Mouse (Mus musculus) myocyte (in vitro differentiated cells): ENCODE results near the gene Gm11273. TPM values are rescaled to one million over a fixed set of nuclear protein-coding genes. Genes with fewer than 3 reads are reported as not detected.
"Not testable (repeated sequence)": the region's sequence is repeated elsewhere in the genome, so short reads cannot be mapped to it uniquely, and the experiment has no call there.

Experiments
- H3K27me3 ChIP-seq: one replicate; pipeline ENCODE4 v1.6.1; 2011; ENCODE audit not compliant: control insufficient read depth, insufficient read depth, insufficient read length
- H3K36me3 ChIP-seq: one replicate; pipeline ENCODE4 v1.6.1; 2011; ENCODE audit not compliant: control insufficient read depth, insufficient read depth
- H3K4me2 ChIP-seq: one replicate; pipeline ENCODE4 v1.6.1; 2011; ENCODE audit warnings: low read depth, control low read depth
- H3K4me3 ChIP-seq: one replicate; pipeline ENCODE4 v1.5.1; 2011; ENCODE audit warnings: mild to moderate bottlenecking, control low read depth, moderate library complexity
- H3K79me2 ChIP-seq: one replicate; pipeline ENCODE4 v1.6.1; 2011; ENCODE audit not compliant: control insufficient read depth, insufficient read depth
- H3ac ChIP-seq: one replicate; pipeline ENCODE4 v1.6.1; 2011; ENCODE audit not compliant: control insufficient read depth, insufficient read length
- CEBPB ChIP-seq: IDR thresholded peaks from 2 replicates; pipeline ENCODE4 v1.6.1; 2011; ENCODE audit warnings: mild to moderate bottlenecking, moderate library complexity; ENCODE audit not compliant: poor library complexity, insufficient read depth, severe bottlenecking
- E2F4 ChIP-seq: IDR thresholded peaks from one replicate; pipeline ENCODE4 v1.6.1; 2011; ENCODE audit warnings: mild to moderate bottlenecking, control low read depth, moderate library complexity; ENCODE audit not compliant: insufficient read depth
- MAX ChIP-seq: IDR thresholded peaks from one replicate; pipeline ENCODE4 v1.6.1; 2011; ENCODE audit warnings: low read depth, mild to moderate bottlenecking, control low read depth
- MYOD1 ChIP-seq, 3 experiments: IDR thresholded peaks; one replicate each; pipeline ENCODE4 v1.6.1; 2011; ENCODE audit warnings: control low read depth in 2 of 3, low read depth in 2 of 3, mild to moderate bottlenecking in 2 of 3, moderate library complexity in 1 of 3; ENCODE audit not compliant: insufficient read length in 2 of 3, control insufficient read depth in 1 of 3
- MYOG ChIP-seq, 3 experiments: IDR thresholded peaks; one replicate each; pipeline ENCODE4 v1.6.1; 2011; ENCODE audit warnings: control low read depth in 2 of 3, low read depth in 2 of 3, mild to moderate bottlenecking in 2 of 3; ENCODE audit not compliant: insufficient read length in 2 of 3, control insufficient read depth in 1 of 3, insufficient read depth in 1 of 3
- POLR2A ChIP-seq: IDR thresholded peaks from one replicate; pipeline ENCODE4 v1.6.1; 2011; ENCODE audit warnings: low read depth, mild to moderate bottlenecking, control low read depth, moderate library complexity; ENCODE audit not compliant: insufficient read length
- POLR2AphosphoS2 ChIP-seq: IDR thresholded peaks from one replicate; pipeline ENCODE4 v1.6.1; 2011; ENCODE audit warnings: low read depth, control low read depth; ENCODE audit not compliant: insufficient read length
- REST ChIP-seq: IDR thresholded peaks from one replicate; pipeline ENCODE4 v1.6.1; 2011; ENCODE audit warnings: mild to moderate bottlenecking, control low read depth, moderate library complexity; ENCODE audit not compliant: insufficient read depth, insufficient read length
- SRF ChIP-seq: IDR thresholded peaks from one replicate; pipeline ENCODE4 v1.6.1; 2011; ENCODE audit warnings: low read depth; ENCODE audit not compliant: control insufficient read depth, insufficient read length
- TCF12 ChIP-seq: IDR thresholded peaks from one replicate; pipeline ENCODE4 v1.6.1; 2011; ENCODE audit warnings: mild to moderate bottlenecking, control low read depth; ENCODE audit not compliant: poor library complexity, insufficient read depth, severe bottlenecking
- TCF3 ChIP-seq: IDR thresholded peaks from one replicate; pipeline ENCODE4 v1.6.1; 2011; ENCODE audit warnings: low read depth, control low read depth; ENCODE audit not compliant: insufficient read length
- USF1 ChIP-seq: IDR thresholded peaks from one replicate; pipeline ENCODE4 v1.6.1; 2011; ENCODE audit warnings: low read depth, mild to moderate bottlenecking, control low read depth, moderate library complexity
- polyA plus RNA-seq: library from polyadenylated mRNA; unstranded; fragments of >200 nt; fragmentation: generic; extraction: Trizol; gene quantifications from one replicate; pipeline ENCODE4 v1.2.1, GENCODE M21; 2012; ENCODE audit warnings: missing spikeins

Gm11273 gene
- 29.0 TPM for polyA plus RNA-seq

GRCm38 (mm10) chr13:21501182-21501581, at the start of gene Gm11273:
TSS of gene Gm11273 (minus strand) at chr13:21501418.
- not testable (repeated sequence) for H3ac ChIP-seq, H3K27me3 ChIP-seq, H3K4me2 ChIP-seq

GRCm38 (mm10) chr13:21550416-21551110, 49.3 kb upstream of the Gm11273 start:
- no peak overlapping the region for H3K4me2 ChIP-seq
- H3K79me2 ChIP-seq, result no peaks in the 10 kb centered on the region
- no peaks in the 10 kb centered on the region for H3K36me3 ChIP-seq
- no peak for TF ChIP-seq MYOD1 (IDR thresholded peaks at IDR 0.05; ENCODE audit: control insufficient read depth in 1 of 3, insufficient read length in 2 of 3, low read depth in 2 of 3)
- no peak for TF ChIP-seq POLR2A
- TF ChIP-seq CEBPB, result no peak
- no peak for TF ChIP-seq USF1
- no peak for TF ChIP-seq TCF12
- no peak for TF ChIP-seq TCF3
- TF ChIP-seq SRF, result no peak
- TF ChIP-seq MAX, result no peak
- no peak for TF ChIP-seq E2F4
- no peak for TF ChIP-seq REST
- TF ChIP-seq POLR2AphosphoS2, result no peak
- TF ChIP-seq MYOG (IDR thresholded peaks at IDR 0.05; ENCODE audit: control insufficient read depth in 1 of 3, insufficient read depth in 1 of 3, insufficient read length in 2 of 3, low read depth in 2 of 3), result no peak
- H3K27me3 ChIP-seq, result no peaks in the 10 kb centered on the region
- no peak overlapping the region for H3ac ChIP-seq
- no peak overlapping the region for H3K4me3 ChIP-seq

More at GRCm38 (mm10) chr13:21501182-21501581, at the start of gene Gm11273:
- H3K79me2 ChIP-seq, H3K4me3 ChIP-seq, H3K36me3 ChIP-seq: not testable (repeated sequence)

GRCm38 (mm10) chr13:21549487-21549886, 48.3 kb upstream of the Gm11273 start:
- H3K79me2 ChIP-seq, result no peaks in the 10 kb centered on the region
- no peak overlapping the region for H3K4me2 ChIP-seq
- no peaks in the 10 kb centered on the region for H3K36me3 ChIP-seq
- no peak for TF ChIP-seq USF1
- TF ChIP-seq TCF3, result no peak
- TF ChIP-seq E2F4, result no peak
- no peak for TF ChIP-seq MYOD1 (IDR thresholded peaks at IDR 0.05; ENCODE audit: control insufficient read depth in 1 of 3, insufficient read length in 2 of 3, low read depth in 2 of 3)
- TF ChIP-seq TCF12, result no peak
- no peak for TF ChIP-seq SRF
- TF ChIP-seq POLR2AphosphoS2, result no peak
- no peak for TF ChIP-seq MAX
- TF ChIP-seq MYOG (IDR thresholded peaks at IDR 0.05; ENCODE audit: control insufficient read depth in 1 of 3, insufficient read depth in 1 of 3, insufficient read length in 2 of 3, low read depth in 2 of 3), result no peak
- no peak for TF ChIP-seq REST
- no peak for TF ChIP-seq CEBPB
- TF ChIP-seq POLR2A, result no peak
- no peaks in the 10 kb centered on the region for H3K27me3 ChIP-seq
- no peak overlapping the region for H3K4me3 ChIP-seq
- no peak overlapping the region for H3ac ChIP-seq

- H3K36me3 ChIP-seq, result no peaks in the 10 kb centered on the region
- no peaks in the 10 kb centered on the region for H3K27me3 ChIP-seq
- H3K4me2 ChIP-seq, result no peak within 1 kb of the TSS
- no peaks in the 10 kb centered on the region for H3K79me2 ChIP-seq
- no peak within 1 kb of the TSS for H3ac ChIP-seq
- no peak within 1 kb of the TSS for H3K4me3 ChIP-seq
- TF ChIP-seq POLR2A (no peak), TCF3 (no peak), MYOG (IDR thresholded peaks at IDR 0.05; ENCODE audit: control insufficient read depth in 1 of 3, insufficient read depth in 1 of 3, insufficient read length in 2 of 3, low read depth in 2 of 3) (no peak), CEBPB (no peak), E2F4 (no peak), MAX (no peak), POLR2AphosphoS2 (no peak), REST (no peak), MYOD1 (IDR thresholded peaks at IDR 0.05; ENCODE audit: control insufficient read depth in 1 of 3, insufficient read length in 2 of 3, low read depth in 2 of 3) (no peak), TCF12 (no peak), SRF (no peak), USF1 (no peak)
Measured at GRCm38 (mm10) chr13:21542708-21543107, 41.5 kb upstream of the Gm11273 start, which contains the start of gene Olfr1366. TSS of gene Olfr1366 (minus strand) at chr13:21542808.

GRCm38 (mm10) chr13:21530781-21531201, 29.6 kb upstream of the Gm11273 start, which contains the start of gene Zkscan8:
TSS of gene Zkscan8 (minus strand) at chr13:21531120.
- Histone ChIP-seq H3K4me3 (peak within 1 kb of the TSS; percentile 49), H3K36me3 (peaks cover 10% of the 10 kb centered on the region), H3K27me3 (no peaks in the 10 kb centered on the region), H3ac (peak within 1 kb of the TSS; percentile 70), H3K4me2 (peak within 1 kb of the TSS; percentile 77), H3K79me2 (peaks cover 10% of the 10 kb centered on the region)
- TF ChIP-seq MAX, result no peak
- peak; percentile 56 for TF ChIP-seq POLR2AphosphoS2
- peak; percentile 71 for TF ChIP-seq POLR2A
- peak in 1 of 3 experiments; percentile 3 for TF ChIP-seq MYOD1 (IDR thresholded peaks at IDR 0.05; ENCODE audit: control insufficient read depth in 1 of 3, insufficient read length in 2 of 3, low read depth in 2 of 3)
- peak in 1 of 3 experiments; percentile 25 for TF ChIP-seq MYOG (IDR thresholded peaks at IDR 0.05; ENCODE audit: control insufficient read depth in 1 of 3, insufficient read depth in 1 of 3, insufficient read length in 2 of 3, low read depth in 2 of 3)
